Mouse (Mus musculus): Measurements from ENCODE around the gene Eng. TPM values are rescaled to one million over a fixed set of nuclear protein-coding genes. Genes with fewer than 3 reads are reported as not detected.

The Eng gene
- polyA plus RNA-seq, 1 experiment = 1.6 TPM

- H3K4me2 ChIP-seq (ENCODE audit: low read depth) = peak overlapping the region; percentile 28
- H3ac ChIP-seq (ENCODE audit: control insufficient read depth, insufficient read length) = no peak overlapping the region
- peaks cover 7% of the 10 kb centered on the region for H3K79me2 ChIP-seq (ENCODE audit: control insufficient read depth, insufficient read depth)
- TF ChIP-seq POLR2A (IDR thresholded peaks at IDR 0.05; ENCODE audit: insufficient read length, low read depth) (no peak), TCF3 (IDR thresholded peaks at IDR 0.05; ENCODE audit: insufficient read length, low read depth) (no peak), USF1 (IDR thresholded peaks at IDR 0.05; ENCODE audit: low read depth) (no peak), REST (IDR thresholded peaks at IDR 0.05; ENCODE audit: insufficient read depth, insufficient read length) (no peak), E2F4 (IDR thresholded peaks at IDR 0.05; ENCODE audit: insufficient read depth) (no peak), POLR2AphosphoS2 (IDR thresholded peaks at IDR 0.05; ENCODE audit: insufficient read length, low read depth) (no peak), MAX (IDR thresholded peaks at IDR 0.05; ENCODE audit: low read depth) (no peak), SRF (IDR thresholded peaks at IDR 0.05; ENCODE audit: control insufficient read depth, insufficient read length, low read depth) (no peak), MYOG (IDR thresholded peaks at IDR 0.05; ENCODE audit: control insufficient read depth in 1 of 3, insufficient read depth in 1 of 3, insufficient read length in 2 of 3, low read depth in 2 of 3) (no peak), MYOD1 (IDR thresholded peaks at IDR 0.05; ENCODE audit: control insufficient read depth in 1 of 3, insufficient read length in 2 of 3, low read depth in 2 of 3) (no peak)
- H3K4me3 ChIP-seq = no peak overlapping the region
- no peaks in the 10 kb centered on the region for H3K36me3 ChIP-seq (ENCODE audit: control insufficient read depth, insufficient read depth)
- no peaks in the 10 kb centered on the region for H3K27me3 ChIP-seq (ENCODE audit: control insufficient read depth, insufficient read depth, insufficient read length)
Measured at GRCm38 (mm10) chr2:32634277-32635105, 11.9 kb upstream of the Eng start.

- Histone ChIP-seq H3K4me2 (ENCODE audit: low read depth) (no peak overlapping the region), H3K36me3 (ENCODE audit: control insufficient read depth, insufficient read depth) (no peaks in the 10 kb centered on the region), H3K79me2 (ENCODE audit: control insufficient read depth, insufficient read depth) (no peaks in the 10 kb centered on the region), H3K4me3 (no peak overlapping the region), H3ac (ENCODE audit: control insufficient read depth, insufficient read length) (no peak overlapping the region), H3K27me3 (ENCODE audit: control insufficient read depth, insufficient read depth, insufficient read length) (no peaks in the 10 kb centered on the region)
- TF ChIP-seq POLR2AphosphoS2 (IDR thresholded peaks at IDR 0.05; ENCODE audit: insufficient read length, low read depth) = peak; percentile 19
- TF ChIP-seq USF1 (IDR thresholded peaks at IDR 0.05; ENCODE audit: low read depth) = no peak
Measured at GRCm38 (mm10) chr2:32636617-32637016, 9.8 kb upstream of the Eng start.

GRCm38 (mm10) chr2:32637778-32638281, 8.6 kb upstream of the Eng start:
- no peaks in the 10 kb centered on the region for H3K79me2 ChIP-seq (ENCODE audit: control insufficient read depth, insufficient read depth)
- TF ChIP-seq REST (IDR thresholded peaks at IDR 0.05; ENCODE audit: insufficient read depth, insufficient read length) (no peak), USF1 (IDR thresholded peaks at IDR 0.05; ENCODE audit: low read depth) (no peak), TCF12 (IDR thresholded peaks at IDR 0.05; ENCODE audit: insufficient read depth, poor library complexity, severe bottlenecking) (no peak), SRF (IDR thresholded peaks at IDR 0.05; ENCODE audit: control insufficient read depth, insufficient read length, low read depth) (no peak), TCF3 (IDR thresholded peaks at IDR 0.05; ENCODE audit: insufficient read length, low read depth) (no peak), CEBPB (IDR thresholded peaks at IDR 0.05; ENCODE audit: insufficient read depth, poor library complexity, severe bottlenecking) (no peak), MYOD1 (IDR thresholded peaks at IDR 0.05; ENCODE audit: control insufficient read depth in 1 of 3, insufficient read length in 2 of 3, low read depth in 2 of 3) (no peak), POLR2AphosphoS2 (IDR thresholded peaks at IDR 0.05; ENCODE audit: insufficient read length, low read depth) (no peak)
- no peak overlapping the region for H3K4me2 ChIP-seq (ENCODE audit: low read depth)
- H3K4me3 ChIP-seq = no peak overlapping the region
- H3ac ChIP-seq (ENCODE audit: control insufficient read depth, insufficient read length) = no peak overlapping the region
- H3K27me3 ChIP-seq (ENCODE audit: control insufficient read depth, insufficient read depth, insufficient read length) = no peaks in the 10 kb centered on the region
- no peaks in the 10 kb centered on the region for H3K36me3 ChIP-seq (ENCODE audit: control insufficient read depth, insufficient read depth)

- TF ChIP-seq POLR2A (IDR thresholded peaks at IDR 0.05; ENCODE audit: insufficient read length, low read depth) (no peak), TCF12 (IDR thresholded peaks at IDR 0.05; ENCODE audit: insufficient read depth, poor library complexity, severe bottlenecking) (no peak), E2F4 (IDR thresholded peaks at IDR 0.05; ENCODE audit: insufficient read depth) (no peak), TCF3 (IDR thresholded peaks at IDR 0.05; ENCODE audit: insufficient read length, low read depth) (no peak)
- Histone ChIP-seq H3K4me3 (no peak overlapping the region), H3K27me3 (ENCODE audit: control insufficient read depth, insufficient read depth, insufficient read length) (no peaks in the 10 kb centered on the region), H3K4me2 (ENCODE audit: low read depth) (no peak overlapping the region), H3K79me2 (ENCODE audit: control insufficient read depth, insufficient read depth) (no peaks in the 10 kb centered on the region), H3K36me3 (ENCODE audit: control insufficient read depth, insufficient read depth) (no peaks in the 10 kb centered on the region), H3ac (ENCODE audit: control insufficient read depth, insufficient read length) (no peak overlapping the region)
Measured at GRCm38 (mm10) chr2:32639632-32640031, 6.8 kb upstream of the Eng start.

- H3ac ChIP-seq (ENCODE audit: control insufficient read depth, insufficient read length) = no peak overlapping the region
- no peak for TF ChIP-seq MAX (IDR thresholded peaks at IDR 0.05; ENCODE audit: low read depth)
- TF ChIP-seq USF1 (IDR thresholded peaks at IDR 0.05; ENCODE audit: low read depth) = no peak
- no peak for TF ChIP-seq REST (IDR thresholded peaks at IDR 0.05; ENCODE audit: insufficient read depth, insufficient read length)
- no peak for TF ChIP-seq E2F4 (IDR thresholded peaks at IDR 0.05; ENCODE audit: insufficient read depth)
- no peaks in the 10 kb centered on the region for H3K27me3 ChIP-seq (ENCODE audit: control insufficient read depth, insufficient read depth, insufficient read length)
- H3K79me2 ChIP-seq (ENCODE audit: control insufficient read depth, insufficient read depth) = no peaks in the 10 kb centered on the region
- no peak overlapping the region for H3K4me2 ChIP-seq (ENCODE audit: low read depth)
- H3K4me3 ChIP-seq = no peak overlapping the region
- H3K36me3 ChIP-seq (ENCODE audit: control insufficient read depth, insufficient read depth) = no peaks in the 10 kb centered on the region
Measured at GRCm38 (mm10) chr2:32640550-32641051, 5.8 kb upstream of the Eng start.
